Mouse (Mus musculus): ENCODE measurements around the gene Pcnx3. TPM values are rescaled to one million over a fixed set of nuclear protein-coding genes. Genes with fewer than 3 reads are reported as not detected.

The Pcnx3 gene
- 29.2 TPM in 2 replicates for polyA plus RNA-seq (2015; fragmentation: Nextera tagmentation; extraction: Ambion mirVana)

DNA sequence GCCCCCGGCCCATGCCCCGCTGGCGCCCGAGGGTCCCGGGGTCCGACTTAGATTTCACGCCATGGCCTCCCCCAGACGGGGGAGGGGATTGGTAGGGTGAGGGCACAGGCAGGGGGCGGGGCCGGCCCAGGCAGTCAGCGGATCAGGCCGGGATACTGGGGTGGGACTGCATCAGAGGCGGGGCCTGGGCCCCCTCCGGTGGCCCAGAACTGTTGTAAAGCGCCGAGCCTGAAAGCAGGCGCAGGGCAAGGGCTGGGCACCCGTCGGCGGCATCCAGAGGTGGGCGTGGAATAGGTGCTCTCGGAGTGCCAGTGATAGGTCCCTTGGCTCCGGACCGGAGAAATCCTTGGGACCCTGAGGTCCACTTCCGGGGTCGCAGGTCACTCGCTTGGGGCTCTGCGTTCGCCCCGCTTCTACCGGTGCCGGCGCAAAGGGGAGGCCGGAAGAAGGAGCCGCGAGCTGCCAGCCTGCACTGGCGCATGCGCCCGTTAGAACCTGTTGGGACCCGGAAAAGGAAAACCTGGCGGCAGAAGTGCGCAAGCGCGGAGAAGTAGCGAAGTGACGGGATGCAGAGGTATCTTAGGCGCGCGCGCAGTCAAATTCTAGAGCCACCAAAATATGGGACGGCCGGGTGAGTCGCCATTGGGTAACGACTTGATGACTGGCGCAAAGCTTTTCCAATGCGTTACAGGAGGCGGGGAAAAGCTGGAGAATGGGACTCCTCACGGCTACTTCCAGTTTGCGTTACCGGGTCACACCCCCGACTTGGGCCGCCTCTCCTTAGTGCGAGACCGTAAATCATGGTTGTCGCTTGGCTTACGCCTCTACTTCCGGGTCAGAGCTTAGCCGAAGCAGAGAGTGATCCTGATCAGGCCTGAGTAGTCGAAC is at the start of gene Pcnx3, which contains the start of gene Map3k11:
Pcnx3 (minus strand) TSS at position 709 of the 888 bp plus-strand sequence.
Map3k11 (plus strand) TSS at position 543 of the 888 bp plus-strand sequence.
- H3K9ac ChIP-seq, result peak within 1 kb of the TSS; percentile 95
- H3K4me3 ChIP-seq, result peak within 1 kb of the TSS; percentile 98
- H3K27ac ChIP-seq, result peak within 1 kb of the TSS; percentile 88
- peak; percentile 96 for ATAC-seq (replicated peaks)
- under 1% methylated on average over 69 of the region's 69 CpGs for WGBS
- H3K9me3 ChIP-seq, result no peaks in the 10 kb centered on the region
- peak within 1 kb of the TSS; percentile 99 for H3K4me2 ChIP-seq
- H3K36me3 ChIP-seq (replicated peaks), result peaks cover 30% of the 10 kb centered on the region
- peaks cover 53% of the 10 kb centered on the region for H3K4me1 ChIP-seq
- no peaks in the 10 kb centered on the region for H3K27me3 ChIP-seq (replicated peaks)

DNA sequence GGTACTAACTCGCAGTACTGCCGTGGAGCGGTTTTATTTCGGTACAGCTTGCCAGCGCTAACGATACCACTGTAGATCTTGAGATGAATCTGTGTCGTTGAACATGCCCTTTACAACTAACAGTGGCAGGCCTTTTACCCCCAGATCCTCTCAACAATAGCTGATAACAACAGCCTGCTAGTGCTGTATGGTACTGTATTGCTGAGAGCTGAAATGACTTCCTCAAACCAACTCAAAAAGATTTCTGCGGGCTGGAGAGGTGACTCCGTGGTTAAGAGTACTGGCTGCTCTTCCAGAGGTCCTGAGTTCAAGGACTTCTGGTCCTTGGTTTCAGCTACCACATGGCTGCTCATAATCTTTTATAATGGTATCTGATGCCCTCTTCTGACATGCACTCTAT is 45.6 kb upstream of the Pcnx3 start:
- H3K4me3 ChIP-seq, result no peak overlapping the region
- WGBS, result 87% methylated on average over 9 of the region's 9 CpGs
- H3K4me2 ChIP-seq, result no peak overlapping the region
- peaks cover 11% of the 10 kb centered on the region; the same call in 1 of the 2 replicates for H3K27me3 ChIP-seq (replicated peaks)
- no peak overlapping the region for H3K9ac ChIP-seq
- H3K27ac ChIP-seq, result no peak overlapping the region
- ATAC-seq (replicated peaks), result no peak
- peaks cover 23% of the 10 kb centered on the region for H3K4me1 ChIP-seq
- H3K9me3 ChIP-seq, result no peaks in the 10 kb centered on the region
- no peaks in the 10 kb centered on the region for H3K36me3 ChIP-seq (replicated peaks)

- Histone ChIP-seq H3K36me3 (replicated peaks) (no peaks in the 10 kb centered on the region), H3K4me3 (peak overlapping the region; percentile 72), H3K4me1 (peaks cover 45% of the 10 kb centered on the region), H3K27me3 (replicated peaks) (0 out of 2 replicates have a peak, but pooled peaks cover 5% of the 10 kb centered on the region), H3K9ac (peak overlapping the region; percentile 70), H3K4me2 (peak overlapping the region; percentile 97), H3K9me3 (no peaks in the 10 kb centered on the region), H3K27ac (peak overlapping the region; percentile 74)
- WGBS, result 2% methylated on average over 47 of the region's 47 CpGs
- peak; percentile 87 for ATAC-seq (replicated peaks)
These were observed 42.7 kb upstream of the Pcnx3 start for GRCm38 (mm10) chr19:5731264-5731978.

GRCm38 (mm10) chr19:5730314-5731186 is 41.8 kb upstream of the Pcnx3 start:
- ATAC-seq (replicated peaks), result no peak
- Histone ChIP-seq H3K4me2 (peak overlapping the region; percentile 97), H3K36me3 (replicated peaks) (no peaks in the 10 kb centered on the region), H3K9ac (peak overlapping the region; percentile 70), H3K4me1 (peaks cover 53% of the 10 kb centered on the region), H3K4me3 (peak overlapping the region; percentile 72), H3K27ac (no peak overlapping the region), H3K27me3 (replicated peaks) (0 out of 2 replicates have a peak, but pooled peaks cover under 1% of the 10 kb centered on the region), H3K9me3 (no peaks in the 10 kb centered on the region)
- 76% methylated on average over 29 of the region's 29 CpGs for WGBS

DNA sequence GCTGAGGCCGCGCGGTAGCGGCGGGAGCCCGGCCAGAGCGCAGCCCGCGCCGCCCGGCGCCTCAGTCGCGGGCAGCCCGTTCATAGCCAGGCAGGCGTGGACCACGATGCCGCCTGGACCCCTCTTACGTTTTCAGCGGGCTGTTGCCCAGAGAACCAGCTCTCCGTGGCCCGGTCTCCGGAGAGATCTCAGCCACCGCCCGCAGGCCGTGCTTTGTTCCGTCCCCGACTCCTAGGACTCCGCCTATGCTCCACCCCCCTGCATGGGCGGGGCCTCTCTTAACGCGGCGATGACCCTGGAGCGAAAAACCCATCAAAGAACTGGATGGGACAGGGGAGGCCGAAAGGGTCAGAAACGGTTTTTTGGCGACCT is 40.7 kb upstream of the Pcnx3 start, which contains the start of gene Fam89b:
Fam89b (minus strand) TSS at position 210 of the 372 bp plus-strand sequence.
- ATAC-seq (replicated peaks), result peak; percentile 80
- no peaks in the 10 kb centered on the region for H3K36me3 ChIP-seq (replicated peaks)
- WGBS, result 0% methylated on average over 37 of the region's 37 CpGs
- H3K4me2 ChIP-seq, result peak within 1 kb of the TSS; percentile 97
- peak within 1 kb of the TSS; percentile 93 for H3K27ac ChIP-seq
- peak within 1 kb of the TSS; percentile 72 for H3K4me3 ChIP-seq
- H3K9me3 ChIP-seq, result no peaks in the 10 kb centered on the region
- H3K9ac ChIP-seq, result peak within 1 kb of the TSS; percentile 93
- no peaks in the 10 kb centered on the region for H3K27me3 ChIP-seq (replicated peaks)
- H3K4me1 ChIP-seq, result peaks cover 62% of the 10 kb centered on the region

DNA sequence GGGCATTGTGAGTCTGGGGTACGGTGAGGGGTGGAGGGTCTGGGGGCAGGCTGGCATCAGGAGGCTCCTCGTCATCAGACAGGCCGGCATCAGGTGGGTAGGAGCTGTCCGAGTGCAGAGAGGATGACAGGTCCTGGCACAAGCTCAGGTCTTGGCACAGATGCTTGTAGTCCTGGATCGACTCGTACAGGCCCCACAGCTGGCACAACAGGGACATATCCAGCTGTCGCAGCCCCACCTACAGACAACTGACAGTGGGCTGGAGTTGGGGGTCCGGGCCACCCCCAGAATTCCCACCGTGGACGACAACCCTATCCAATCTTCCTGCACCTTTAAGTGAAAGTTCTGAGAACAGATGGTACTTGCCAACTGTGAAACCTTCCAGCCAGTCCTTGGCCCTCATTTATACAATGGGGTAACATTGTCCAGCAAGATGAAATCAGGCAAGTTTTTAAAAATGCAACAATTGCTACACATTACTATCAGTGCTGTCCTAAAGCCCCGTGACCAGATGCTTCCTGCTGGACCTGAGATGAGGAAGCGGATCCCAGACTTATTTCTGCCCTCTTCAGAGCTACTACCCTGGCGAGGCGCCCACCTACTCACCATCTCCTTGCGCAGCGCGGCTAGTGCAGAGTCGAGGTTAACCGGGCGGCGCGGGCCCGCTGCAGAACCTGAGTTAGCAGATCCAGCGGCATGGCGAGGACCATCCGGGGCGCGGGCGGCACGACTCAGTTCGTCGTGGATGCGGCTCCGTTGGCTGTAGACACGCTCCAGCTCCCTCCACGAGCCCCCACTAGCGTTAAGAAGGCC is 40.1 kb upstream of the Pcnx3 start:
- Histone ChIP-seq H3K4me2 (peak overlapping the region; percentile 97), H3K27ac (peak overlapping the region; percentile 93), H3K36me3 (replicated peaks) (no peaks in the 10 kb centered on the region), H3K4me1 (peaks cover 62% of the 10 kb centered on the region), H3K9ac (peak overlapping the region; percentile 93), H3K9me3 (no peaks in the 10 kb centered on the region), H3K27me3 (replicated peaks) (no peaks in the 10 kb centered on the region), H3K4me3 (peak overlapping the region; percentile 72)
- ATAC-seq (replicated peaks), result peak; percentile 53
- WGBS, result 7% methylated on average over 37 of the region's 37 CpGs

DNA sequence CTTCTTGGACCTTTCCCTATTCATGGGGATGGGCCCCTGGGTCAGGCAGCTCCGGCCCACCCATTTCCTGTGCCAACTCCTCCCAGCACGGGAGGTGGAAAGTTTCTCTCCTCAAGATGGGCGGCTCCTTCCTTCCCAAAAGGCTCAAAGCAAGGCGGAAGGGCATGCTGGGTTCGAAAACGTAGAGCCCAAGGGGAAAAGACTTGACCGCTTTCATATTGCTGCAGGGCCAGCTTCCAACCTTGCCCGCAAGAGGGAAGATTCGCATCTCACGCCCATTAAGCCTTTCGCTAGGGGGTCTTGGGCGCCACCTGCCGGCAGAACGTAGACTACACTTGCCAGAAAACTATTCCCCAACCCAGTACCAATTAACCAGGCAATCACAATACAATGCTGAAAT is 39.0 kb upstream of the Pcnx3 start:
- Histone ChIP-seq H3K9me3 (no peaks in the 10 kb centered on the region), H3K4me3 (peak overlapping the region; percentile 72), H3K36me3 (replicated peaks) (no peaks in the 10 kb centered on the region), H3K4me2 (peak overlapping the region; percentile 97), H3K9ac (peak overlapping the region; percentile 93), H3K27ac (peak overlapping the region; percentile 93; the same call in 1 of the 2 replicates), H3K4me1 (peaks cover 62% of the 10 kb centered on the region), H3K27me3 (replicated peaks) (no peaks in the 10 kb centered on the region)
- 4% methylated on average over 14 of the region's 14 CpGs for WGBS
- ATAC-seq (replicated peaks), result no peak

GRCm38 (mm10) chr19:5726961-5727578 is 38.4 kb upstream of the Pcnx3 start:
- WGBS, result 79% methylated on average over 15 of the region's 15 CpGs
- peaks cover 61% of the 10 kb centered on the region for H3K4me1 ChIP-seq
- peak overlapping the region; percentile 93; the same call in 1 of the 2 replicates for H3K27ac ChIP-seq
- no peaks in the 10 kb centered on the region for H3K9me3 ChIP-seq
- H3K36me3 ChIP-seq (replicated peaks), result 0 out of 2 replicates have a peak, but pooled peaks cover 4% of the 10 kb centered on the region
- H3K4me3 ChIP-seq, result peak overlapping the region; percentile 72
- peak overlapping the region; percentile 97 for H3K4me2 ChIP-seq
- peak overlapping the region; percentile 93 for H3K9ac ChIP-seq
- ATAC-seq (replicated peaks), result no peak
- H3K27me3 ChIP-seq (replicated peaks), result no peaks in the 10 kb centered on the region

DNA sequence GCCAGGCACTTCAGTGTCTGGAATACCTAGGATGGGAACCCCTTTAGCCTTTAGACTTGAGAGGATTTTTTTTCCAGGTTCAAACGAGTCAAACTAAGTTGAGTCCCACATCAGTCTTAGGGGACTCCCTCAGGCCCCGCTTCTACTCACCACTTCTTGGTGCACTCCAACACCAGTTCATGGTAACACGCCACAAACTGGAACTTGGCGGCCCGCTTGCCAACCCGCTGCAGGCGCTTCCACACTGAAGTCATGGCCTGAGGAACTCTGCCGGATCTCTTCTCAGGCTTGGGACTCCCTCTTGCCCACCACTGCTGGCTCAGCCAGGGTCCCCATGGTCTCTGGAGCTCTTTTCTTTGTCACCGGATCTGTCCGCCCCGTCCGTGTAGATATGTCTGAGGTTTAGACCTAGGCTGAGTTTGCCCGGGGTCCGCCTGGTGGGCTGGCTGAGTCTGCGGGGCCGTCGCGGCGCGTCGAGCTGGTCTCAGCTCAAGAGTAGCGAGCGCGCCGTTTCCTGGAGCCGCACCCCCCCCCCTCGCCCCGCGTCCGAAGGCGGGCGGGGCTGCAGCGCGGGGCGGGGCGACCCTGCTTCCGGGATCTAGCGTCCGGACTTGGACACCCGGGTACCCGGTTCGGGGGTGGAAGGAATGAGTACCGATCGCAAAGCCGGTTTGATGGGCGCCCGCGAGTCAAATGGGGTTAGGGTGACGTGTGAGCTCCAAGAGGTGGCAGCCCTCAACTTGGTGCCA is 37.2 kb upstream of the Pcnx3 start, which contains the start of gene Ehbp1l1:
Ehbp1l1 (minus strand) TSS at position 551 of the 749 bp plus-strand sequence.
- H3K9me3 ChIP-seq, result no peaks in the 10 kb centered on the region
- peak within 1 kb of the TSS; percentile 72 for H3K4me3 ChIP-seq
- WGBS, result 12% methylated on average over 49 of the region's 49 CpGs
- no peak for ATAC-seq (replicated peaks)
- peak within 1 kb of the TSS; percentile 97 for H3K4me2 ChIP-seq
- peaks cover 10% of the 10 kb centered on the region for H3K36me3 ChIP-seq (replicated peaks)
- peak within 1 kb of the TSS; percentile 13; the same call in 1 of the 2 replicates for H3K9ac ChIP-seq
- no peaks in the 10 kb centered on the region for H3K27me3 ChIP-seq (replicated peaks)
- H3K4me1 ChIP-seq, result peaks cover 54% of the 10 kb centered on the region
- H3K27ac ChIP-seq, result no peak within 1 kb of the TSS

All from midbrain, embryonic 15.5 days (tissue).